Comparison of ENCODE assay signal across 1 mouse cellular context in the genomic region with DNA sequence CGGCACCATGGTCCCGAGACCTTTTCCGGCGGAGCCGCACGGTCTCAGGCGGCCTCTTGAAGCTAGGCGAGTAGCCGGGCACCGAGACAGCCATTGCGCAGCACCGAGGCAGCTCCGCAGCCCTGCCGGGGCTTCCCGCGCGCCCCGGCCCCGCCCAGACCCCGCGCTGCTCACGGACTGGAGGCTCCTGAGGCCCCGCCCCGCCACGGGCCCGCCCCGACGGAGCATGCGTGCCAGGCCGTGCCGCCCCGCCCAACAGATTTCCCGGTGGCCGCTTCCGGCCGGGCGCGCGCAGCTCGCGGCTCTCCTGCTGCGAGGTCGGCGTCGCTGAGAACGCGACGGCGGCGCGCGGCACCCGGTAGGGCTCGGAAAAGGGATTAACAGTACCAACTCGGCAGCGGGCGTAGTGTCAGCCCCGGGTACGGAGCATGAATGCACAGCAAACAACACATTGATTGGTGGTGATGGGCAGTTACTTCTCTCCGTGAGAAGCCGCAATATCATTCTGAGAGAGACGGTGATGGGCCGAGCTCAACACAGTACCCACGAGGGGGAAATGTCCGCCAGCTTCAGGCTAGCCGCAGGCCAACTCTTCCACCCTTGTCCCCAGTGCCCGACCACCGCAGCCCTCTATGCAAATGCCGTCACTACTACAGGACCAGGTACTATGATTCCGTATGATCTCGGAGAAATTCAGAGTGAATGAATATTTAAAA.
TF ChIP-seq lines count a peak whose summit lies in the region.

A gene (minus strand): TSS at position 152 of the 716 bp plus-strand sequence.

TF ChIP-seq in MEL, 35 proteins besides CTCF, POLR2A, EP300 and RAD21 (continued from another document):
- TF ChIP-seq MAZ (IDR thresholded peaks at IDR 0.05; ENCODE audit: low read depth, low read length): peak; percentile 90; the same call in 1 of the 2 replicates
- TF ChIP-seq MYC (IDR thresholded peaks at IDR 0.05; ENCODE audit: low read depth, low read length): no peak
- TF ChIP-seq KAT2A (conservative IDR thresholded peaks at IDR 0.05; ENCODE audit: low read depth, low read length): no peak; the same call in 1 of the 2 replicates
- TF ChIP-seq NRF1 (IDR thresholded peaks at IDR 0.05; ENCODE audit: insufficient read depth, low read depth, low read length, poor library complexity, severe bottlenecking): peak; percentile 83
- peak; percentile 78 for TF ChIP-seq HCFC1 (IDR thresholded peaks at IDR 0.05; ENCODE audit: low read depth, low read length)
- peak; percentile 61; the same call in 1 of the 2 replicates for TF ChIP-seq MXI1 (IDR thresholded peaks at IDR 0.05; ENCODE audit: low read depth, low read length)
- TF ChIP-seq ZNF384 (IDR thresholded peaks at IDR 0.05; ENCODE audit: low read depth, low read length): no peak
- no peak for TF ChIP-seq GABPA (IDR thresholded peaks at IDR 0.05; ENCODE audit: low read depth, low read length)
- peak; percentile 65; the same call in 1 of the 2 replicates for TF ChIP-seq E2F4 (IDR thresholded peaks at IDR 0.05; ENCODE audit: borderline replicate concordance, low read depth, low read length)
- TF ChIP-seq POLR2AphosphoS2 (IDR thresholded peaks at IDR 0.05; ENCODE audit: low read length): peak; percentile 87
